ENCODE assay signal across 11 mouse cellular contexts in genomic region chr3:132876011-132876708, GRCm38 (mm10).
DNase-seq lines count a peak whose midpoint lies in the region; ATAC-seq lines count a peak whose summit lies in the region.
"Had no signal": no experiment of that assay in that cellular context is flagged by ENCODE, and none has a peak within 500 bp of the region (broad histone marks: within the 10 kb centered on the region; RNA-seq: fewer than 3 reads in every experiment).

No protein-coding gene starts in this region.

- no peaks in the 10 kb centered on the region for H3K9me3 ChIP-seq in midbrain, embryonic 10.5 days (replicated peaks)
- no peaks in the 10 kb centered on the region for H3K9me3 ChIP-seq in midbrain, embryonic 15.5 days
- no peaks in the 10 kb centered on the region for H3K9me3 ChIP-seq in embryonic facial prominence, embryonic 12.5 days
- H3K9me3 ChIP-seq in kidney, embryonic 14.5 days (ENCODE audit: control insufficient read depth, low read length): no peaks in the 10 kb centered on the region
- no peaks in the 10 kb centered on the region for H3K9me3 ChIP-seq in forebrain, embryonic 15.5 days
- H3K9me3 ChIP-seq: liver, embryonic 12.5 days had no signal

- peaks cover 37% of the 10 kb centered on the region for H3K4me1 ChIP-seq in midbrain, embryonic 10.5 days
- H3K4me1 ChIP-seq in midbrain, embryonic 15.5 days: no peaks in the 10 kb centered on the region; the same call in 1 of the 2 replicates
- H3K4me1 ChIP-seq in embryonic facial prominence, embryonic 12.5 days: peaks cover 22% of the 10 kb centered on the region
- H3K4me1 ChIP-seq in kidney, embryonic 14.5 days (ENCODE audit: control insufficient read depth, insufficient read depth, low read length): peaks cover 7% of the 10 kb centered on the region
- H3K4me1 ChIP-seq in forebrain, embryonic 15.5 days: peaks cover 6% of the 10 kb centered on the region; the same call in 1 of the 2 replicates
- H3K4me1 ChIP-seq: liver, embryonic 12.5 days had no signal

- H3K4me2 ChIP-seq in midbrain, embryonic 15.5 days: no peak overlapping the region
- peak overlapping the region; percentile 33 for H3K4me2 ChIP-seq in embryonic facial prominence, embryonic 12.5 days (replicated peaks)
- peak overlapping the region; percentile 16 for H3K4me2 ChIP-seq in kidney, embryonic 14.5 days (replicated peaks; ENCODE audit: low read depth, low read length)
- no peak overlapping the region for H3K4me2 ChIP-seq in forebrain, embryonic 15.5 days (replicated peaks)
- H3K4me2 ChIP-seq: liver, embryonic 12.5 days had no signal

- WGBS in midbrain, embryonic 10.5 days: 33% methylated on average over 14 of the region's 14 CpGs
- WGBS in midbrain, embryonic 15.5 days: 29% methylated on average over 14 of the region's 14 CpGs
- WGBS in embryonic facial prominence, embryonic 12.5 days: 22% methylated on average over 14 of the region's 14 CpGs
- 29% methylated on average over 14 of the region's 14 CpGs for WGBS in kidney, embryonic 14.5 days
- 46% methylated on average over 14 of the region's 14 CpGs for WGBS in forebrain, embryonic 15.5 days

- 0 out of 2 replicates have a peak overlapping the region, but pooled peaks have one; percentile 13 for H3K27ac ChIP-seq in midbrain, embryonic 10.5 days (replicated peaks)
- no peak overlapping the region for H3K27ac ChIP-seq in midbrain, embryonic 15.5 days
- no peak overlapping the region for H3K27ac ChIP-seq in embryonic facial prominence, embryonic 12.5 days
- H3K27ac ChIP-seq in kidney, embryonic 14.5 days (ENCODE audit: low read depth, low read length): peak overlapping the region; percentile 81; the same call in 1 of the 2 replicates
- H3K27ac ChIP-seq in forebrain, embryonic 15.5 days (replicated peaks): no peak overlapping the region
- H3K27ac ChIP-seq: heart, adult 2 months; liver, embryonic 12.5 days had no signal

- H3K36me3 ChIP-seq in midbrain, embryonic 10.5 days: no peaks in the 10 kb centered on the region
- no peaks in the 10 kb centered on the region for H3K36me3 ChIP-seq in midbrain, embryonic 15.5 days (replicated peaks)
- no peaks in the 10 kb centered on the region for H3K36me3 ChIP-seq in embryonic facial prominence, embryonic 12.5 days
- no peaks in the 10 kb centered on the region for H3K36me3 ChIP-seq in kidney, embryonic 14.5 days (ENCODE audit: control insufficient read depth, insufficient read depth, low read length)
- no peaks in the 10 kb centered on the region for H3K36me3 ChIP-seq in forebrain, embryonic 15.5 days
- H3K36me3 ChIP-seq: liver, embryonic 12.5 days had no signal

- H3K27me3 ChIP-seq in midbrain, embryonic 10.5 days (ENCODE audit: low read depth, poor library complexity, severe bottlenecking): no peaks in the 10 kb centered on the region
- H3K27me3 ChIP-seq in midbrain, embryonic 15.5 days (replicated peaks): no peaks in the 10 kb centered on the region
- H3K27me3 ChIP-seq in embryonic facial prominence, embryonic 12.5 days: no peaks in the 10 kb centered on the region
- H3K27me3 ChIP-seq in kidney, embryonic 14.5 days (ENCODE audit: control insufficient read depth, insufficient read depth, low read length): no peaks in the 10 kb centered on the region
- H3K27me3 ChIP-seq in forebrain, embryonic 15.5 days: no peaks in the 10 kb centered on the region
- H3K27me3 ChIP-seq: liver, embryonic 12.5 days had no signal

- ATAC-seq in midbrain, embryonic 15.5 days (replicated peaks): no peak
- no peak for ATAC-seq in embryonic facial prominence, embryonic 12.5 days (ENCODE audit: insufficient number of reproducible peaks, insufficient read depth, low FRiP score, low TSS enrichment)
- peak; percentile 95 for ATAC-seq in kidney, embryonic 14.5 days (ENCODE audit: low FRiP score, low TSS enrichment)
- ATAC-seq in activated CD4-positive, CD25-positive, alpha-beta regulatory T cell, adult 4 months: no peak
- ATAC-seq in forebrain, embryonic 15.5 days (replicated peaks): no peak
- ATAC-seq: liver, embryonic 12.5 days had no signal

- no peak for DNase-seq in midbrain, embryonic 10.5 days (ENCODE audit: low spot score)
- peak; percentile 27 for DNase-seq in retina, postnatal 1 day
- DNase-seq: heart, adult 2 months; lung, postnatal 4 days; thymus, postnatal 14 days had no signal

- no peak overlapping the region for H3K4me3 ChIP-seq in midbrain, embryonic 10.5 days
- no peak overlapping the region for H3K4me3 ChIP-seq in midbrain, embryonic 15.5 days
- H3K4me3 ChIP-seq in embryonic facial prominence, embryonic 12.5 days: 0 out of 2 replicates have a peak overlapping the region, but pooled peaks have one; percentile 2
- H3K4me3 ChIP-seq in kidney, embryonic 14.5 days (ENCODE audit: low read length): no peak overlapping the region
- H3K4me3 ChIP-seq in forebrain, embryonic 15.5 days: no peak overlapping the region
- H3K4me3 ChIP-seq: heart, adult 2 months; liver, embryonic 12.5 days had no signal

- no peak overlapping the region for H3K9ac ChIP-seq in midbrain, embryonic 15.5 days
- no peak overlapping the region for H3K9ac ChIP-seq in embryonic facial prominence, embryonic 12.5 days
- no peak overlapping the region for H3K9ac ChIP-seq in kidney, embryonic 14.5 days (ENCODE audit: low read depth, low read length)
- H3K9ac ChIP-seq in forebrain, embryonic 15.5 days (replicated peaks): no peak overlapping the region
- H3K9ac ChIP-seq: liver, embryonic 12.5 days had no signal

Comparison
In these comparisons a context has a peak if more than half of its experiments do, and no peak if none do; other contexts are left out.
1. H3K27ac ChIP-seq: peak in midbrain, embryonic 10.5 days (single experiment) and kidney, embryonic 14.5 days (single experiment); none in midbrain, embryonic 15.5 days (single experiment), embryonic facial prominence, embryonic 12.5 days (single experiment) and forebrain, embryonic 15.5 days (single experiment).
2. H3K4me2 ChIP-seq: peak in embryonic facial prominence, embryonic 12.5 days (single experiment) and kidney, embryonic 14.5 days (single experiment); none in midbrain, embryonic 15.5 days (single experiment) and forebrain, embryonic 15.5 days (single experiment).